Mouse (Mus musculus): ENCODE results near the gene Olfr288.

Gene Olfr288

DNA sequence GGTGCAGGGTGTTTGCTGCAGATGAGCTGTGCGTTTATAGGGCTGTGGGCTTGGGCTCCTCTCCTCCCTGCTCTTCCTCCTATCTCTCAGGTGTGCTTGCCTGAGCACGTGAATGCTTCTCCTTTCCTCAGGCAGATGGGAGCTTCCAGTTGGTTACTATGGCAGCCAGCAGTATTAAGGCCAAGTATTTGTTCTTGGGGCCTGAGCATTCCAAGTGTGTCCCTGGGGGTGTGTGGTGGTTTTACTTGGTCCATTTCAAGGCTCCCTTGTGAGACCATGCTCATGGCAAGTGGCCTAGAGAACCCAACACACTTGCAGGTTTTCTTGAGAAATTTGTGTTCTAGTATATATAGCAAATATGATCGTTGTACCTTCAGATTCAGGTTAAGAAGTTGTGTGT is at the start of gene Olfr288:
Gene Olfr288, minus strand, starts transcription at position 101 of the 400 bp plus-strand sequence.
- DNase-seq (ENCODE audit: low spot score): no peak

DNA sequence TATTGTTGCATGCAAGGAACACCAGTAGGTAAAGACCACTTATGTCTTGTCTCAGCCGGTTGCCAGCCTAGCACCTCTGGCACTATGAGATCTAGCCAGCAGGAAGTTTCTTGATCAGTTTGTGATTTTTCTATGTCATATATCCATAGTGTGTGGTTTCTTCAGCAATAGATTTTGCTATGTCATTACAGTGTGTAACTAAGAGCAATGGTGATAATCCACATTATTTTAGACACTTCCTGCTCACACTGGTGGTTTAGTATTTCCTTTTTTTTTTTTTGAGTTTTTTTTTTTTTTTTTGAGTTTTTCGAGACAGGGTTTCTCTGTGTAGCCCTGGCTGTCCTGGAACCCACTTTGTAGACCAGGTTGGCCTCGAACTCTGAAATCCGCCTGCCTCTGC is 40.1 kb upstream of the Olfr288 start:
- no peak for DNase-seq (ENCODE audit: low spot score)

DNA sequence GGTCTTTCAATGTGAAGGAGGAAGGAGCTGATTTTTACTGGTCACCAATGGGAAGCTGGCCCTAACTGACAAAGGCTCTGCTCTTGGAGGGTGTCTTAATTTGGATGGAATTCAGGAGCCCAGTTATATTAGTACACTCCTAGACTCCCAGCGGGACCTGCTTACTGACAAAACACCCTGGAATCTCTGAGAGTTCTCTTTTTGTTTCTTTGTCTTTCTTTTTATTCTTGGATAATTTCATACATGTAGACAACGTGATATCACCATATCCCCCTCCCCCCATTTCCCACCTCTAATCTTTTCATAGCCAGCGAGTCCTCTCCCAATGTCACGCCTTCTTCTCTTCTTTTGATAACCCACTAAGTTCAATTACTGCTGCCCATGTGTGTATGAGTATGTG is 39.0 kb upstream of the Olfr288 start, which contains the start of gene Olfr286:
Gene Olfr286, minus strand, starts transcription at position 101 of the 400 bp plus-strand sequence.
- DNase-seq (ENCODE audit: low spot score): no peak

DNA sequence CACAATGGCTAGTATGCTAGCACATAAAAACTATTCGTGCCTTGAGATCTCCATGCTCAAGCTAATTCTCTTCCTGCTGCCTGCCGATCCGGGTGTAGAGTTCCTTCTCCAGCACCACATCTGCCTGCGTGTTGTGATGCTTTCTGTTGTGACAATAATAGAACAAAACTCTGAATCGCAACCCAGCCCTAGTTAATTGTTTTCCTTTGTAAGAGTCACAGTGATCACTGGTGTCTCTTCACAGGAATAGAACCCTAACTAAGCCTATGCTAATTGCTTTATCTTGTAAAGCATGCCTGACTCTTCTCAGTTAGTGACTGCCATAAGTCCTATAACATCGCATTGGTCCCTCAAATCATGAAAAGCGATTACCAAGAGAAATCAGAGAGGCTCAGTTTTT is 30.8 kb upstream of the Olfr288 start:
- DNase-seq (ENCODE audit: low spot score): no peak

- no peak for DNase-seq (ENCODE audit: low spot score)
These were observed 30.3 kb upstream of the Olfr288 start for GRCm38 (mm10) chr15:98225610-98226009.

- DNase-seq (ENCODE audit: low spot score): no peak
These were observed 27.0 kb upstream of the Olfr288 start for GRCm38 (mm10) chr15:98222377-98222776.

GRCm38 (mm10) chr15:98220877-98221276 is 25.5 kb upstream of the Olfr288 start, which contains the start of the genes Gm44579 and Olfr287:
TSS of gene Gm44579 (minus strand) at chr15:98220977.
TSS of gene Olfr287 (minus strand) at chr15:98221056.
- DNase-seq (ENCODE audit: low spot score): no peak

- DNase-seq (ENCODE audit: low spot score): no peak
These were observed 18.8 kb upstream of the Olfr288 start for GRCm38 (mm10) chr15:98214130-98214529.

- DNase-seq (ENCODE audit: low spot score): no peak
These were observed 18.1 kb upstream of the Olfr288 start for GRCm38 (mm10) chr15:98213336-98213870.

DNA sequence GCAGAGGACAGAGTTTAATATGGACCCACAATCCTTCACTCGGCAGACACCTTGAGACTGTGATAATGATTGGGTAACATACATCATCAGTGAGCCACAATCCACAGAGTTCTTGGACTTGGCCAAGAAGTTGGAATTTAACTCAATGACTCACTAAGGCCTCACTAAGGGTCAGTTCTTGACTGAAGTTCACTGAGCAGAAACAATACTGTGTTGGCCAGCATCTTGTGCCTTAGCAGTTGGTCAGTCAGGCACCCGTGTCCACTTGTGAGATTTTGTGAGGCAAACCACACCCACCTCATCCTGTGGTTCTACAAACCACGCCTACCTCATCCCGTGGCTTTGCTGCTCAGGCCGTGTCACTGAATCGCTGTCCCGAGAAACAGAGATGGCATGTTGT is 14.3 kb upstream of the Olfr288 start:
- DNase-seq (ENCODE audit: low spot score): no peak

GRCm38 (mm10) chr15:98184456-98184855 is 10.9 kb downstream of the Olfr288 start:
- no peak for DNase-seq (ENCODE audit: low spot score)

DNA sequence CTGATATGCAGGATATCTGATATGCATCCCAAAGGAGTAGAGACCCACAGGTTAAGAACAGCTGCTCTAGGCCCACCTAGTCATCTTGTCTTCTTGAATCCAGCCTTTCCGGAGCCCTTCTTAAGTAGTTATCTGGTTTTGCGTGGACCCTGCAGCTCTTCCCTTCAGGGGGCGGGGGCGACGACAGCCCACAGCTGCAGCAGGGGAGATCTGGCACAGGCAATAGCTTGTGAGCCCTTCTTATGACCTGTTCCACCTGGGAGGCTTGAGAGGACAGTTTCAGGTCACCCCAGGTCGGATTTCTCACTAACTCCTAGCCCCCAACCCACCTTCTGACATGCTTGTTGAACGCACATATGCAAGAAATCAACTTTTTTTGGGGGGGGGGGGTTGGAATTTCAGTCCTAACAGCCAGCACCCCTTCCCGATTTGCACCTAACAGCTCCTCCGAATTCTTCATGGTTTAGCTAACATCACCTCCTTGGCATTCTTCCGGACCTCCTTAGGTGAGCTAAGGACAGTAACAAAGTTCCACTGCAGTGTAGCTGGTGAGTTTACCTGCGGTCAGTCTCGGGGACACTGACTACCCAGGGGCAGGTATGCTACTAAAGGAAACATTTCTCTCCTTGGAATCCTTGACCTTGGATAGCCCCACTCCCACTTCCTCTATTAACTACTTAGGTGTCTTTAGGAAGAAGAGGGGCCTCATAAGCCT is 13.3 kb downstream of the Olfr288 start:
- DNase-seq (ENCODE audit: low spot score): no peak

DNA sequence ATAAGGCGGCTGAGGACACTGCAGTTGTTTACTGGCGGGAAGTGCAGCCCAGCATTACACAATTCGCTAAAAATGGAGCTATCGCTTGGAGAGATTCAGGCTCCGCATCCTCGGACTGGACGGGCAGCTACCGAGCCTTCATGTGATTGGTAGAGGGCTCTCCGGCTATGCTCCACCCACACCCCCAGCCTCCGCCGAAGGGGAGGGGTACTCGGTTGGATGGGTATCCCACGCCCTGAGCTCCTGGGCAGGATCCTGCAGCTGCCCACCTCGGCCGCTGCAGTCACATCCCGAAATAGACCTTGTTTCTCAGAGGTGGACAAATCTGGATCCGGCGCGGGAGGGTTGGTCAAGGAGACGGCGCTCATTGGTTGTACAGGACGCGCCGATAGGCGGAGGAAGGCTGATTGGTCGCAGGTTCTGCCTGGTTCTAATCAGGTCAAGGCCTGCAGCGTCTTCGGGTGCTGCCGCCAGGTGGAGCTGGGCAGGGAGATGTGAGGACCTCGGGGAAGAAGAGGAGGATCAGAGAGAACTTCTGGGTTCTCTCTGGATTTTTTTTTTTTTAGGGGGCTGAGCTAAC is 14.1 kb downstream of the Olfr288 start:
- peak; percentile 66 for DNase-seq (ENCODE audit: low spot score)

DNA sequence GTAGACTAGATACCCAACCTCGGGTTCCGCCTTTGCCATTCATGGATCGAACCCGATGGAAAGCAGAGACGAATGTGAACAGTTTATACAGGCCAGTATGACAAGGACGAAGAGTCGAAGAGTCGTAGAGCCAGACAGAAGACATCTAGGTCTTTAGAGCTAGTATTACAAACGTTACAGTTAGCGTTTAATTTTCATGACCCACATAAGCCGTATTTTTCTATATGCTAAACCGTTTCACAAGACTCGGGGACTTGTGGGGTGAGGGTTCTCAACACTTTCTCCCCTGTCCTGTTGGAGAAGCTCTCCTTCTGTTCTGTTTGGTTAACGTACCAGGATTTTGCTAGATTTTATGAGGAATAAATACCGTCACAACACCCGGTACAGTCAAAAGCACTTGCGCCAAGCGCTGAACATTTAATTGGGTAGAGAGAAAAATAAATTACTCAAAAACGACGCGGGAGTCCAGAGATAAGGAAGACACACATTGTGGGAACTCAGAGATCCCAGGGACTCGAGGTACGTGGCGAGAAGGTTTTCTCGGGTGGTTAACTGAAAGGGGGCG is 14.7 kb downstream of the Olfr288 start:
- DNase-seq (ENCODE audit: low spot score): no peak

DNA sequence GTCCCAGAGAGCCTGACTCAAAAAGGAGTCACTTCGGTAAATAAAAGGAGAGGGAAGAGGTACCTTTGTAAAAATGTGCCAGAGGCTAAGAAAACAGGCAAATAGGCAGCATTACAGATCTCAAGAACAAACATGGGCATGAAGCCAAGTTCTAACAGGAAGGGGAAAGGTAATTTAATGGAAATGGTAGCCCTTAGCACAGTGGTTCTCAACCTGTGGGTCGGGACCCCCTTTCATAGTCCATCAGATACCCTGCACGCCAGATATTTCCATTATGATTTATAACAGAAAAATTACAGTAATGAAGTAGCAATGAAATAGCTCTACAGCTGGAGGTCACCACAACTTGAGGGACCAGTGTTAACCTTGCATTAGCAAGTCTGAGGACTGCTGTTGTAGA is 18.0 kb downstream of the Olfr288 start:
- DNase-seq (ENCODE audit: low spot score): no peak

DNA sequence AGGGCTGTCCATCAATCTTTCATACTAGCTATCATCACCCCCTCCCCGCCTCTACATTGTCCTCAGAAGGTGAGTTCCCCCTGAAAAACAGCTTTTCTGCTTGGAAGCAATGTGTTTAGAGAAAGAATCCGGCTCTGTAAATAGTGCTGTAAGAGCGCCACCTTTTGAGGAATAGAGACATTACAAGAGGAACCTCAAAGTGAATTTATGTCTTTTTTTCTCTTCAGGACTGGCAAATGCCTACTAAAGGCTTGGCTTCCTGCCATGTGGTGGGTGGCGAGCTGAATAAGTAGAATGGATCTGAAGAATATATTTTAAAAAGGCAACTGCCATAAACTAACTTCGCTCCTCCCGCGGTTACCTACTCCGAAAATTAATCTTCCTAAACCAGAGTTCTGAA is 21.5 kb downstream of the Olfr288 start:
- DNase-seq (ENCODE audit: low spot score): no peak

DNA sequence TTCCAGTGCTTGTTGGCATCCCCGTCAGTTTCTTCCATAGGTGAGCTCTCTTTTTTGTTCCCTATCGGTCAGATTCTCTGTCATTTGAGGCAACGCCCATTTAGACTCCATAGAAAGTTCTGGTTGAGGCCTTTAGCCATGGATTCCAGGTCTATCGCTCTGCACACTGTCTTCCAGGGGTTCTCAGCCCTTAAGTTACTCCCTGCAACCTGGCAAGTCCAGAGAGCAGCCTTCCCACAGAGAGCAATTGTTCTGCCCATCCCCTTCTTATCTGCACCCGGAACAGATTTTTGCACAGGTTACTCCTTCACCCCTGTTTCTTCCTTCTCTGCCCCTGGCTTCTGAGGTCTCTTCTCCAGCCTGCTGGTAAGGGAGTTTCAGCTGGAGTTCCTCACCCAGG is 23.2 kb downstream of the Olfr288 start:
- no peak for DNase-seq (ENCODE audit: low spot score)

DNA sequence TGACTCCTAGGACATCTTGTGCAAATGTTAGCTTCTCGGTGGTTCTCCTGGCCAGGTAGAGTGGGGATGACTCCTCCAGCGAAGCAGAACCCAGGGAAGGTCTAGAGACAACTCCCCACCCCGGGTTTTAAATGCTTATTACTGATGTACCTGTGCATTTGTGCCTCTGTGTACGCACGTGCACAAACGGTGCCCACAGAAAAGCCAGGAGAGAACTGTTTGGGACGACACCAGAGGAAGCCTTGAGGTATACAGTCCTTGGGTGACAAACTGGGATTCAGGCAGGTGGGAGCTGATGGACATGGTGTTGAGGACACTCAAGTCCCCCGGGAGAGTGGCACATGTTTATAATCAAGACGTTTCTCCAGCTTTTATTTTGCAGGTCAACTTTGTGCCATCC is 24.4 kb downstream of the Olfr288 start:
- DNase-seq (ENCODE audit: low spot score): no peak

DNA sequence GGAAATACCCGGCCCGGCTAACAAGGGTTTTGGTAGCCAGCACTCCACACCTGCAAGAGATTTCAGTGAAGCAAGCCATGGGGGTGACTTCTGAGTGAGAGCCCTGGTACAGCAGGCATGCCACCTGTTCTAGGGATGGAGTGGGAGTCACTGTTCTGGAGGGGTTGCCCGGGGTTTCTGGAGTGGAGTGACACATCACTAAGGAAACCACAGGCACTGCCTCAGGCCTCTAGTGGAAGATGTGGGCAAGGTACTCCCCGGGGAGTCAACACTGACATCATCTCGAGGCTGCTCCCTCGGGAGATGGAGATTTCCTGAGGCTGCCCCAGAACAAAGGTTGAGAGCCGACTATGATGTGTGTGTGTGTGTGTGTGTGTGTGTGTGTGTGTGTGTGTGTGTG is 25.0 kb downstream of the Olfr288 start:
- no peak for DNase-seq (ENCODE audit: low spot score)

DNA sequence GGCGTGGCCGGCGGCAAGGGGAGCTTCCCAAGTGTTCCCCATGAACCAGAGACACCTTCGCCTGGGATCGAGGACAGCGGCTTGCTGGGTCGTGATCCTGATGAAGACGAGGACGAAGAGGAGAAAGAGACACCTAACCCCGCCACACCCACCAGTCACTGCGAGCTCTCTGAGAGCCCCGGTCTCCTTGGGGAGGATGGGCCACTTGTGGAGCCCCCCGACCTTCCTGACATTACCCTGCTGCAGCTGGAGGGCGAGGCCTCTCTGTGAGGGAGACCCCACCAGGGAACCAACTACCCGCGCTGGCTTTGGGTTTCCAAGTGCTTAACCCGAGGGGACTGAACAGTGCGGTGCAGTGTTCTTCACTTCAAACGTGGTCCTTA is 26.7 kb downstream of the Olfr288 start:
- DNase-seq (ENCODE audit: low spot score): no peak

DNA sequence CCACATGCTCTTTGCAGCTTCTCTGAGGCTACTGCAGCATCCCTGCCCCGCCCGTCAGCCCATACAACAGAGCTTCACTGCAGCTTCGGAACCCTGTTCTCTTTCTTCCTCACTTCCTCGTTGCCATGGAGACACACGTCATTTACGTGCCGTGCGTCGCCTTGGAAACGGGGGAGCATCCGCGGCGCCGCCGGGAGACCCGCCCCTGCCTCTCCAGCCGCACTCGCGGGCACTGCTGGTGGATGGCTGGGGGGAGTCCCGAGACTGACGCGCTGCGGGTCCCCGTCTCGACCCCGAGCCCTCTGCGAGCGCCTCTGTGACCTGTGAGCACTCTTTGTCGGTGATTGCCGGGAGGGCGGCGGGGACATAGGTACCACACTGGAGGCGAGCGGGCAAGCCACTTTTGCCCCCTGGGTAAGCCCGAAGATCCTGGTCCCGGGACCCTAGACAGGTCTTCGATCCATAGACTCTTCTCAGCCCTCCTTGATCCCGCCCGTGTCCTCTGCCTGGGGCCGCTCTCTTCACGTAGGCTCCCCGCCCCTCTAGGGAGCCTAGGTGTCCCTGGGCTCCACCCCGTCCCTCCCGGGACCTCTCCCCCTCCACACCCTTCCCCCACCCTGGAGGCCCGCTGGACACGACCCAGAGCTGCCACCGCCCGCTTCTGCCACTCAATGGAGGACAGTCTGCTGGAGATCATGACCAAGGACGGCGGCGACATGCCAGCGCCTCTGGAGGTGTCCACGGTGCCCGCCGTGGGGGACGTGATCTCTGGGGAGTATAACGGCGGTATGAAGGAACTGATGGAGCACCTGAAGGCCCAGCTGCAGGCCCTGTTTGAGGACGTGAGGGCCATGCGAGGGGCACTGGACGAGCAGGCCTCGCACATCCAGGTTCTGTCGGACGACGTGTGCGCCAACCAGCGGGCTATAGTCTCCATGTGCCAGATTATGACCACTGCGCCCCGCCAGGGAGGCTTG is 27.4 kb downstream of the Olfr288 start:
- DNase-seq (ENCODE audit: low spot score): peak; percentile 37
